In genomic region chr2:54431060-54431459, GRCm38 (mm10) we compare ENCODE assay signal across 24 mouse cellular contexts. TPM values are rescaled to one million over a fixed set of nuclear protein-coding genes. Genes with fewer than 3 reads are reported as not detected.
DNase-seq lines count a peak whose midpoint lies in the region; ATAC-seq and TF ChIP-seq lines count a peak whose summit lies in the region.
"Had no signal": no experiment of that assay in that cellular context is flagged by ENCODE, and none has a peak within 500 bp of the region (broad histone marks: within the 10 kb centered on the region; RNA-seq: fewer than 3 reads in every experiment).

No protein-coding gene starts in this region.

- 45% methylated on average over 2 of the region's 2 CpGs for WGBS in lung, postnatal 0 days
- 61% methylated on average over 2 of the region's 2 CpGs for WGBS in forebrain, embryonic 11.5 days

- H3K9me3 ChIP-seq in lung, postnatal 0 days (ENCODE audit: low read length), result no peaks in the 10 kb centered on the region
- H3K9me3 ChIP-seq in forebrain, embryonic 11.5 days (ENCODE audit: control insufficient read depth, low read length), result no peaks in the 10 kb centered on the region
- H3K9me3 ChIP-seq: embryonic facial prominence, embryonic 12.5 days; heart, embryonic 10.5 days; neural tube, embryonic 12.5 days had no signal

- no peak for TF ChIP-seq CTCF in lung, postnatal 0 days (IDR thresholded peaks at IDR 0.05)

- peaks cover 8% of the 10 kb centered on the region for H3K27me3 ChIP-seq in lung, postnatal 0 days (replicated peaks; ENCODE audit: insufficient read depth, low read length)
- H3K27me3 ChIP-seq in forebrain, embryonic 11.5 days (ENCODE audit: control insufficient read depth, insufficient read depth, low read length), result no peaks in the 10 kb centered on the region
- H3K27me3 ChIP-seq: CH12.LX; neural tube, embryonic 12.5 days; Patski had no signal

- no peak overlapping the region for H3K4me3 ChIP-seq in lung, postnatal 0 days (ENCODE audit: low read depth, low read length)
- H3K4me3 ChIP-seq in forebrain, embryonic 11.5 days (ENCODE audit: low read depth, low read length), result no peak overlapping the region
- H3K4me3 ChIP-seq: embryonic facial prominence, embryonic 12.5 days; heart, embryonic 10.5 days; neural tube, embryonic 12.5 days had no signal

- no peak overlapping the region for H3K9ac ChIP-seq in lung, postnatal 0 days (replicated peaks; ENCODE audit: low read depth)
- no peak overlapping the region for H3K9ac ChIP-seq in forebrain, embryonic 11.5 days (ENCODE audit: low read length)
- H3K9ac ChIP-seq: embryonic facial prominence, embryonic 12.5 days; neural tube, embryonic 12.5 days had no signal

- no peak for ATAC-seq in lung, postnatal 0 days
- ATAC-seq in forebrain, embryonic 11.5 days (replicated peaks; ENCODE audit: low FRiP score), result no peak
- ATAC-seq: hindbrain, embryonic 16.5 days; Patski had no signal

- no peak overlapping the region for H3K4me2 ChIP-seq in lung, postnatal 0 days (replicated peaks; ENCODE audit: low read depth, low read length)
- no peak overlapping the region for H3K4me2 ChIP-seq in forebrain, embryonic 11.5 days (ENCODE audit: low read depth, low read length, severe bottlenecking)
- H3K4me2 ChIP-seq: embryonic facial prominence, embryonic 12.5 days; neural tube, embryonic 12.5 days had no signal

- H3K27ac ChIP-seq in lung, postnatal 0 days (ENCODE audit: low read length), result no peak overlapping the region
- no peak overlapping the region for H3K27ac ChIP-seq in forebrain, embryonic 11.5 days (ENCODE audit: low read depth, low read length)
- H3K27ac ChIP-seq: embryonic facial prominence, embryonic 12.5 days; heart, embryonic 10.5 days; neural tube, embryonic 12.5 days had no signal

- no peak for TF ChIP-seq EP300 in lung, postnatal 0 days (IDR thresholded peaks at IDR 0.05)

- no peaks in the 10 kb centered on the region for H3K4me1 ChIP-seq in lung, postnatal 0 days (ENCODE audit: insufficient read depth, low read depth, low read length)
- no peaks in the 10 kb centered on the region for H3K4me1 ChIP-seq in forebrain, embryonic 11.5 days (replicated peaks; ENCODE audit: control insufficient read depth, insufficient read depth, low read length)
- H3K4me1 ChIP-seq: embryonic facial prominence, embryonic 12.5 days; neural tube, embryonic 12.5 days had no signal

- no peaks in the 10 kb centered on the region for H3K36me3 ChIP-seq in lung, postnatal 0 days (ENCODE audit: insufficient read depth, low read length)
- no peaks in the 10 kb centered on the region for H3K36me3 ChIP-seq in forebrain, embryonic 11.5 days (ENCODE audit: control insufficient read depth, insufficient read depth, low read length)
- H3K36me3 ChIP-seq: embryonic facial prominence, embryonic 12.5 days; heart, embryonic 10.5 days; neural tube, embryonic 12.5 days had no signal

- peak; percentile 70 for DNase-seq in embryo, embryonic 10 days (ENCODE audit: low spot score)
- no peak for DNase-seq in embryo, embryonic 9.5 days (ENCODE audit: extremely low spot score)
- peak; percentile 34 for DNase-seq in lung, postnatal 0 days (ENCODE audit: low spot score)
- DNase-seq in lung, postnatal 25 days (ENCODE audit: low spot score), result no peak
- DNase-seq in hindlimb bud, embryonic 11.5 days (ENCODE audit: extremely low spot score, low read depth, low spot score), result peak; percentile 42
- no peak for DNase-seq in gastrocnemius, postnatal 4 days (ENCODE audit: low spot score in 2 of 2)
- no peak for DNase-seq in heart, adult 8-10 months (ENCODE audit: low spot score)
- DNase-seq in forebrain, embryonic 11.5 days (ENCODE audit: low spot score), result no peak
- DNase-seq: adrenal gland, adult 2 months; cerebellum, adult 9-11 months; gastrocnemius, postnatal 10 days; kidney, adult 2 months; kidney, postnatal 36 days; liver; lung, adult 2 months; right cerebral cortex, postnatal 25 days had no signal

RNA-seq across cellular contexts. Expression of gene Galnt13, which starts 5.1 kb away (rescaled TPM):
- polyA plus RNA-seq in lung, postnatal 0 days (2015; fragmentation: Nextera tagmentation; extraction: Ambion mirVana), result 0.74 and 0.80 TPM in 2 replicates
- total RNA-seq in gastrocnemius, postnatal 4 days (2021), result under 1 TPM; 0.16 to 0.44 TPM
- under 1 TPM in 1 of 4 experiments, not detected in 3; 0.25 TPM for total RNA-seq in heart, adult 8-10 months (2022)
- 1.3 and 1.7 TPM in 2 replicates for polyA plus RNA-seq in forebrain, embryonic 11.5 days (2014; fragmentation: Nextera tagmentation; extraction: Ambion mirVana)
- total RNA-seq: CH12.LX; heart, postnatal 14 days; megakaryocyte progenitor cell, adult 5-6 weeks had no signal
- polyA plus RNA-seq: kidney, adult 2 months; Patski had no signal

Comparison
In these comparisons a context has a peak if more than half of its experiments do, and no peak if none do; other contexts are left out.
1. DNase-seq: peak in embryo, embryonic 10 days (single experiment), lung, postnatal 0 days (single experiment) and hindlimb bud, embryonic 11.5 days (single experiment); none in embryo, embryonic 9.5 days (single experiment), lung, postnatal 25 days (single experiment), gastrocnemius, postnatal 4 days (0 of 2), heart, adult 8-10 months (single experiment) and forebrain, embryonic 11.5 days (single experiment).